Mouse (Mus musculus) liver, adult 2 months (tissue): ENCODE measurements around the gene Aqr.

Source experiments
- CTCF ChIP-seq: fragments of 200-500 bp; IDR thresholded peaks from 2 replicates; pipeline ENCODE4 v1.5.1; 2011; ENCODE audit warnings: low read depth, low read length, control low read depth
- POLR2A ChIP-seq: fragments of 200-500 bp; IDR thresholded peaks from 2 replicates; pipeline ENCODE4 v1.6.1; 2011; ENCODE audit warnings: low read length, control low read depth; ENCODE audit not compliant: insufficient read depth; ENCODE audit errors: extremely low read depth

- TF ChIP-seq CTCF: no peak
- TF ChIP-seq POLR2A: no peak
Observed at GRCm38 (mm10) chr2:114173248-114173647, 13.6 kb downstream of the Aqr start.
